Mouse (Mus musculus): ENCODE measurements at regions not wholly inside any gene's neighbourhood (a gene's known extent, or its start where the extent isn't known, plus 50 kb on each side); places are given as distances from the start of the nearest gene placed in this dataset.
A peak's percentile ranks its signal among the peaks of the same experiment; 100 is the strongest.

- no peak for ATAC-seq (ENCODE audit: insufficient read depth, low read depth)
- H3K4me3 ChIP-seq (ENCODE audit: low read depth, low read length) = no peak overlapping the region
- H3K4me2 ChIP-seq (ENCODE audit: low read depth, low read length) = no peak overlapping the region
- no peaks in the 10 kb centered on the region for H3K9me3 ChIP-seq (replicated peaks; ENCODE audit: control insufficient read depth, low read length)
- no peak overlapping the region for H3K9ac ChIP-seq (replicated peaks; ENCODE audit: low read depth, low read length)
- H3K27ac ChIP-seq (ENCODE audit: low read depth) = no peak overlapping the region
- TF ChIP-seq CTCF (IDR thresholded peaks at IDR 0.05; ENCODE audit: low read depth) = no peak
- TF ChIP-seq EP300 (IDR thresholded peaks at IDR 0.05; ENCODE audit: low read depth) = no peak
- DNase-seq (ENCODE audit: low spot score) = no peak
- 64% methylated on average over 3 of the region's 3 CpGs for WGBS
- H3K27me3 ChIP-seq (ENCODE audit: control insufficient read depth, insufficient read depth, low read length) = no peaks in the 10 kb centered on the region
- no peaks in the 10 kb centered on the region for H3K4me1 ChIP-seq (ENCODE audit: control insufficient read depth, insufficient read depth)
- H3K36me3 ChIP-seq (replicated peaks; ENCODE audit: control insufficient read depth, insufficient read depth, low read length) = no peaks in the 10 kb centered on the region
Observed at GRCm38 (mm10) chr10:67747461-67747860, 165.0 kb downstream of the Zfp365 start.

GRCm38 (mm10) chr10:67746140-67746539 lies 166.3 kb downstream of the Zfp365 start:
- DNase-seq (ENCODE audit: low spot score) (peak; percentile 11), ATAC-seq (ENCODE audit: insufficient read depth, low read depth) (no peak)
- WGBS = 58% methylated on average over 3 of the region's 3 CpGs
- no peak overlapping the region for H3K9ac ChIP-seq (replicated peaks; ENCODE audit: low read depth, low read length)
- TF ChIP-seq CTCF (IDR thresholded peaks at IDR 0.05; ENCODE audit: low read depth) (no peak), EP300 (IDR thresholded peaks at IDR 0.05; ENCODE audit: low read depth) (no peak)
- no peak overlapping the region for H3K27ac ChIP-seq (ENCODE audit: low read depth)
- no peaks in the 10 kb centered on the region for H3K27me3 ChIP-seq (ENCODE audit: control insufficient read depth, insufficient read depth, low read length)
- H3K4me3 ChIP-seq (ENCODE audit: low read depth, low read length) = no peak overlapping the region
- no peaks in the 10 kb centered on the region for H3K36me3 ChIP-seq (replicated peaks; ENCODE audit: control insufficient read depth, insufficient read depth, low read length)
- H3K4me1 ChIP-seq (ENCODE audit: control insufficient read depth, insufficient read depth) = no peaks in the 10 kb centered on the region
- H3K4me2 ChIP-seq (ENCODE audit: low read depth, low read length) = no peak overlapping the region
- no peaks in the 10 kb centered on the region for H3K9me3 ChIP-seq (replicated peaks; ENCODE audit: control insufficient read depth, low read length)

GRCm38 (mm10) chr10:67743561-67743960 lies 168.9 kb downstream of the Zfp365 start:
- WGBS = 84% methylated on average over 9 of the region's 9 CpGs

GRCm38 (mm10) chr10:67742824-67743223 lies 169.6 kb downstream of the Zfp365 start:
- H3K27ac ChIP-seq (ENCODE audit: low read depth) = peak overlapping the region; percentile 28; the same call in 1 of the 2 replicates
- no peak overlapping the region for H3K4me3 ChIP-seq (ENCODE audit: low read depth, low read length)
- no peak overlapping the region for H3K4me2 ChIP-seq (ENCODE audit: low read depth, low read length)
- TF ChIP-seq CTCF (IDR thresholded peaks at IDR 0.05; ENCODE audit: low read depth) = no peak
- no peak for TF ChIP-seq EP300 (IDR thresholded peaks at IDR 0.05; ENCODE audit: low read depth)
- WGBS = 63% methylated on average over 8 of the region's 8 CpGs
- no peaks in the 10 kb centered on the region for H3K27me3 ChIP-seq (ENCODE audit: control insufficient read depth, insufficient read depth, low read length)
- H3K9me3 ChIP-seq (replicated peaks; ENCODE audit: control insufficient read depth, low read length) = no peaks in the 10 kb centered on the region
- H3K9ac ChIP-seq (replicated peaks; ENCODE audit: low read depth, low read length) = no peak overlapping the region
- no peak for DNase-seq (ENCODE audit: low spot score)
- H3K36me3 ChIP-seq (replicated peaks; ENCODE audit: control insufficient read depth, insufficient read depth, low read length) = no peaks in the 10 kb centered on the region
- no peak for ATAC-seq (ENCODE audit: insufficient read depth, low read depth)
- no peaks in the 10 kb centered on the region for H3K4me1 ChIP-seq (ENCODE audit: control insufficient read depth, insufficient read depth)

More at GRCm38 (mm10) chr10:67743561-67743960, 168.9 kb downstream of the Zfp365 start:
- Histone ChIP-seq H3K9me3 (replicated peaks; ENCODE audit: control insufficient read depth, low read length) (no peaks in the 10 kb centered on the region), H3K36me3 (replicated peaks; ENCODE audit: control insufficient read depth, insufficient read depth, low read length) (no peaks in the 10 kb centered on the region), H3K4me3 (ENCODE audit: low read depth, low read length) (no peak overlapping the region), H3K27ac (ENCODE audit: low read depth) (no peak overlapping the region), H3K9ac (replicated peaks; ENCODE audit: low read depth, low read length) (no peak overlapping the region), H3K4me2 (ENCODE audit: low read depth, low read length) (no peak overlapping the region), H3K27me3 (ENCODE audit: control insufficient read depth, insufficient read depth, low read length) (no peaks in the 10 kb centered on the region), H3K4me1 (ENCODE audit: control insufficient read depth, insufficient read depth) (no peaks in the 10 kb centered on the region)
- ATAC-seq (ENCODE audit: insufficient read depth, low read depth) (no peak), DNase-seq (ENCODE audit: low spot score) (no peak)
- TF ChIP-seq EP300 (IDR thresholded peaks at IDR 0.05; ENCODE audit: low read depth) = no peak
- TF ChIP-seq CTCF (IDR thresholded peaks at IDR 0.05; ENCODE audit: low read depth) = no peak

GRCm38 (mm10) chr10:67742305-67742704 lies 170.2 kb downstream of the Zfp365 start:
- 50% methylated on average over 10 of the region's 10 CpGs for WGBS

GRCm38 (mm10) chr10:67739199-67739598 lies 173.3 kb downstream of the Zfp365 start:
- H3K27ac ChIP-seq (ENCODE audit: low read depth) = no peak overlapping the region
- no peaks in the 10 kb centered on the region for H3K9me3 ChIP-seq (replicated peaks; ENCODE audit: control insufficient read depth, low read length)
- no peak for DNase-seq (ENCODE audit: low spot score)
- no peak overlapping the region for H3K9ac ChIP-seq (replicated peaks; ENCODE audit: low read depth, low read length)
- no peak overlapping the region for H3K4me2 ChIP-seq (ENCODE audit: low read depth, low read length)
- no peaks in the 10 kb centered on the region for H3K36me3 ChIP-seq (replicated peaks; ENCODE audit: control insufficient read depth, insufficient read depth, low read length)
- no peaks in the 10 kb centered on the region for H3K4me1 ChIP-seq (ENCODE audit: control insufficient read depth, insufficient read depth)
- no peak overlapping the region for H3K4me3 ChIP-seq (ENCODE audit: low read depth, low read length)
- no peaks in the 10 kb centered on the region for H3K27me3 ChIP-seq (ENCODE audit: control insufficient read depth, insufficient read depth, low read length)
- TF ChIP-seq CTCF (IDR thresholded peaks at IDR 0.05; ENCODE audit: low read depth) = no peak
- TF ChIP-seq EP300 (IDR thresholded peaks at IDR 0.05; ENCODE audit: low read depth) = no peak
- 35% methylated on average over 1 of the region's 1 CpGs for WGBS
- ATAC-seq (ENCODE audit: insufficient read depth, low read depth) = no peak

More at GRCm38 (mm10) chr10:67742305-67742704, 170.2 kb downstream of the Zfp365 start:
- Histone ChIP-seq H3K9ac (replicated peaks; ENCODE audit: low read depth, low read length) (no peak overlapping the region), H3K4me2 (ENCODE audit: low read depth, low read length) (no peak overlapping the region), H3K27me3 (ENCODE audit: control insufficient read depth, insufficient read depth, low read length) (no peaks in the 10 kb centered on the region), H3K4me1 (ENCODE audit: control insufficient read depth, insufficient read depth) (no peaks in the 10 kb centered on the region), H3K4me3 (ENCODE audit: low read depth, low read length) (no peak overlapping the region), H3K9me3 (replicated peaks; ENCODE audit: control insufficient read depth, low read length) (no peaks in the 10 kb centered on the region), H3K36me3 (replicated peaks; ENCODE audit: control insufficient read depth, insufficient read depth, low read length) (no peaks in the 10 kb centered on the region), H3K27ac (ENCODE audit: low read depth) (peak overlapping the region; percentile 28; the same call in 1 of the 2 replicates)
- ATAC-seq (ENCODE audit: insufficient read depth, low read depth) (0 out of 2 replicates have a peak, but pooled peaks have one; percentile 33), DNase-seq (ENCODE audit: low spot score) (peak; percentile 46)
- TF ChIP-seq EP300 (IDR thresholded peaks at IDR 0.05; ENCODE audit: low read depth) = no peak
- no peak for TF ChIP-seq CTCF (IDR thresholded peaks at IDR 0.05; ENCODE audit: low read depth)

All from heart, postnatal 0 days (tissue).